In the genomic region with DNA sequence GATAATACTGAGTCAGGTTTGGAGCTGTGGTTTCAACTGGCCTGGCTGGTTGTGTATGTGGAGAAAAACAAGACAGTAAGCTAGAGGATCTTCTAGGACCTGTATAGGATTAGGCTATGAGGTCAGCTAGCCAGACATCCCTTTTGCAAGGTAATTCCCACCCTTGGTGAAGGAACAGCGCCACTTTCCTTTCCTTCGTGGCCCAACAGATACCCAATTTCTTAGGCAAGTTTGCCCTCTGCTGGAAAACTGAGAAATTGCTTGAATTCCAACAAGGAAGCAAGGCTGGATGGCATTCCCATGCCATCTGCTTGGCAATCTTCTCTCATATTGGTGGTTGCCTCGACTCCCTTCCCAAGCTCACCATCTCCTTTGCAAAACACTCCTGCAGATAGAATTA, we compare ENCODE assay signal across 8 mouse cellular contexts.
DNase-seq lines count a peak whose midpoint lies in the region; ATAC-seq and TF ChIP-seq lines count a peak whose summit lies in the region.
"Had no signal": no experiment of that assay in that cellular context is flagged by ENCODE, and none has a peak within 500 bp of the region (broad histone marks: within the 10 kb centered on the region; RNA-seq: fewer than 3 reads in every experiment).

No protein-coding gene starts in this region.

- WGBS in forebrain, embryonic 13.5 days: 14% methylated on average over 3 of the region's 3 CpGs
- 8% methylated on average over 3 of the region's 3 CpGs for WGBS in neural tube, embryonic 13.5 days

- H3K9me3 ChIP-seq in ES-E14 (ENCODE audit: control insufficient read depth, insufficient read depth, low read depth, low read length): no peaks in the 10 kb centered on the region
- no peaks in the 10 kb centered on the region for H3K9me3 ChIP-seq in forebrain, embryonic 13.5 days (replicated peaks)
- H3K9me3 ChIP-seq in neural tube, embryonic 13.5 days: no peaks in the 10 kb centered on the region
- H3K9me3 ChIP-seq: stomach, embryonic 15.5 days had no signal

- no peak overlapping the region for H3K4me2 ChIP-seq in forebrain, embryonic 13.5 days
- H3K4me2 ChIP-seq in neural tube, embryonic 13.5 days: no peak overlapping the region
- H3K4me2 ChIP-seq: stomach, embryonic 15.5 days had no signal

- in situ Hi-C loops in ES-E14 (cut with MboI; ENCODE audit: low sequenced_read_pairs in 2 of 2, unreplicated experiment in 2 of 2): loop anchor here (5.0 to 25.0 kb wide), 2 partner anchors 157 to 162 kb away; no protein-coding TSS in a partner anchor

- ATAC-seq in forebrain, embryonic 13.5 days: peak; percentile 43
- ATAC-seq in neural tube, embryonic 13.5 days (ENCODE audit: low read depth): peak; percentile 61

- no peak overlapping the region for H3K9ac ChIP-seq in ES-E14 (ENCODE audit: insufficient read depth, low read depth, low read length, poor library complexity, severe bottlenecking)
- H3K9ac ChIP-seq in forebrain, embryonic 13.5 days: no peak overlapping the region
- H3K9ac ChIP-seq in neural tube, embryonic 13.5 days: no peak overlapping the region
- H3K9ac ChIP-seq: stomach, embryonic 15.5 days had no signal

- H3K27me3 ChIP-seq in forebrain, embryonic 13.5 days: peaks cover 10% of the 10 kb centered on the region
- H3K27me3 ChIP-seq in neural tube, embryonic 13.5 days: peaks cover 9% of the 10 kb centered on the region; the same call in 1 of the 2 replicates

- no peaks in the 10 kb centered on the region for H3K4me1 ChIP-seq in ES-E14 (ENCODE audit: control insufficient read depth in 2 of 2, insufficient read depth in 2 of 2, low read length in 2 of 2, poor library complexity in 1 of 2)
- H3K4me1 ChIP-seq in forebrain, embryonic 13.5 days: peaks cover 28% of the 10 kb centered on the region
- peaks cover 41% of the 10 kb centered on the region for H3K4me1 ChIP-seq in neural tube, embryonic 13.5 days (replicated peaks)

- H3K36me3 ChIP-seq in ES-E14 (ENCODE audit: control insufficient read depth, insufficient read depth, low read length, poor library complexity, severe bottlenecking): no peaks in the 10 kb centered on the region
- no peaks in the 10 kb centered on the region for H3K36me3 ChIP-seq in forebrain, embryonic 13.5 days (ENCODE audit: poor library complexity, severe bottlenecking)
- no peaks in the 10 kb centered on the region for H3K36me3 ChIP-seq in neural tube, embryonic 13.5 days
- H3K36me3 ChIP-seq: stomach, embryonic 15.5 days had no signal

- no peak overlapping the region for H3K27ac ChIP-seq in ES-E14 (ENCODE audit: insufficient read depth, low read depth, low read length, poor library complexity, severe bottlenecking)
- H3K27ac ChIP-seq in forebrain, embryonic 13.5 days: no peak overlapping the region
- no peak overlapping the region for H3K27ac ChIP-seq in neural tube, embryonic 13.5 days (replicated peaks)
- H3K27ac ChIP-seq: stomach, embryonic 15.5 days had no signal

- intact Hi-C loops in left cerebral cortex, postnatal 25 days (cut with DNase I): loop anchor here (1.0 to 10.0 kb wide), 4 partner anchors 265 to 1759 kb away; no protein-coding TSS in a partner anchor

- H3K4me3 ChIP-seq in ES-E14 (ENCODE audit: insufficient read depth in 1 of 2, low read depth in 1 of 2, low read length in 2 of 2, poor library complexity in 1 of 2, severe bottlenecking in 1 of 2): no peak overlapping the region
- no peak overlapping the region for H3K4me3 ChIP-seq in forebrain, embryonic 13.5 days
- no peak overlapping the region for H3K4me3 ChIP-seq in neural tube, embryonic 13.5 days
- H3K4me3 ChIP-seq: stomach, embryonic 15.5 days had no signal

- DNase-seq in ES-E14 (ENCODE audit: low read depth, low spot score): peak; percentile 41
- peak; percentile 67 for DNase-seq in adrenal gland, postnatal 14 days
- peak; percentile 59 for DNase-seq in kidney, adult 18-20 months
- peak; percentile 83 to 90 for DNase-seq in left cerebral cortex, postnatal 25 days (ENCODE audit: low spot score in 2 of 2)
- DNase-seq in thymus, postnatal 14 days: no peak

TF ChIP-seq in ES-E14, 5 proteins besides CTCF, POLR2A, EP300 and RAD21:
- no peak for TF ChIP-seq ZNF384 (IDR thresholded peaks at IDR 0.05; ENCODE audit: low read depth, low read length)
- peak; percentile 97 for TF ChIP-seq ZC3H11A (IDR thresholded peaks at IDR 0.05; ENCODE audit: borderline replicate concordance, low read depth, low read length)
